Mouse (Mus musculus) monocyte, adult 5-6 weeks (primary cell): Measurements from ENCODE around the gene Gm10272. TPM values are rescaled to one million over a fixed set of nuclear protein-coding genes. Genes with fewer than 3 reads are reported as not detected.
"Not testable (repeated sequence)": the region's sequence is repeated elsewhere in the genome, so short reads cannot be mapped to it uniquely, and the experiment has no call there.

Source experiments
- ATAC-seq: fragments of 153-309, 156-312 bp; replicated peaks from 2 replicates; pipeline ENCODE4 v1.8.0; 2017; ENCODE audit warnings: mild to moderate bottlenecking; ENCODE audit not compliant: low TSS enrichment, insufficient number of reproducible peaks, severe bottlenecking, poor library complexity, low FRiP score
- total RNA-seq: library from RNA; stranded (forward); fragments of 200-1000, 200-491, 200-594 nt; gene quantifications from 3 replicates; pipeline ENCODE4 v1.2.3, GENCODE M21; 2017

Gene Gm10272
- total RNA-seq, 1 experiment from 2014 or later = not detected

DNA sequence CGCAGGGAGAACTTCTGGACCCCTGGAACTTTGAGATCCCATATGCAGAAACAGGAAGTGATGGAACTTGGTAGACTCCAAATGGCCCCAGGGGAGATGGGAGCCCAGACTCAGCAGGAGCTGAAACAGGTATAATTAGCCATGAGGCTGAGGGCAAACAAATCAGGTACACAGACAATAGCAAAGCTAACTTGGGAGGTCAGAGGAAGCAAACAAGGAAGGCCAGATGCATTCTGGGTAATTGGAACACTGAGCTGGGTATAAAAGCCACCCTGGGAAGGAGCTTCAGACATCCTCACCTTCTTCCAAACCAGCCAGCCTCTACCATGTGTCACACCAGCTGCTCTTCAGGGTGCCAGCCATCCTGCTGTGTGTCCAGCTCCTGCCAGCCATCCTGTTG is 13.9 kb downstream of the Gm10272 start, which contains the start of gene Krtap12-1:
TSS of gene Krtap12-1 (plus strand) at position 301 of the 400 bp plus-strand sequence.
- not testable (repeated sequence) for ATAC-seq

DNA sequence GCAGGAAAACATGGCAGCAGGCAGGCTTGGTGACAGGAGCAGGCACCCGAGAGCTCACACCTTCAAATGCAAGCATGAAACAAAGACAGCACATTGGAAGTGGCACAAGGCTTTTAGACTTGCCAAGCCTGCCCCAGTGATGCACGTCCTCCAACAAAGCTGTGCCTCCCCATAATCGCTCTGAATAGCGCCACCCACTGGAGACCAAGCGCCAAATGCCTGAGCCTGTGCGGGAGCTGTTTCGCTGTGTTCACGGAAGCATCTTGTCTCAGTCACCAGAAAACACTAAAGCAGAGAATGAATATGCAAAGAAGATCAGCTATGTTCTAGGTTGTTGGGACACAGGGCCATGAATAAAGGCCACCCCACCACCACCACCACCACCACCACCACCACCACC is 18.4 kb downstream of the Gm10272 start:
- no peak for ATAC-seq

DNA sequence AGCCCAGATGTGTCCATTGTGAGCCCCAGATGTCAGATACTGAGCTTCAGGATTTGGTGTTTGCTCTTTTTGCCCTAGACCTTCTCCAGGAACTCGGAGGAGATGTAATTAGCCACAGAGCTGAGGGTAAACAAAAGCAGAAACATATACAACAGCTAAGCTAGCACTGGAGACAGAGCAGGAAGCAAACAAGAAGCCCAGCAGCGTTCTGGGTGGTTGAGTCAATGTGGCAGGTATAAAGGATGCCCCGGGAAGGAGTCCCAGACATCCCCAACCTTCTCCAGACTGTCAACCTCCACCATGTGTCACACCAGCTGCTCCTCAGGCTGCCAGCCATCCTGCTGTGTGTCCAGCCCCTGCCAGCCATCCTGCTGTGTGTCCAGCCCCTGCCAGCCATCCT is 19.8 kb downstream of the Gm10272 start, which contains the start of gene Gm10100:
TSS of gene Gm10100 (plus strand) at position 301 of the 400 bp plus-strand sequence.
- ATAC-seq = no peak

DNA sequence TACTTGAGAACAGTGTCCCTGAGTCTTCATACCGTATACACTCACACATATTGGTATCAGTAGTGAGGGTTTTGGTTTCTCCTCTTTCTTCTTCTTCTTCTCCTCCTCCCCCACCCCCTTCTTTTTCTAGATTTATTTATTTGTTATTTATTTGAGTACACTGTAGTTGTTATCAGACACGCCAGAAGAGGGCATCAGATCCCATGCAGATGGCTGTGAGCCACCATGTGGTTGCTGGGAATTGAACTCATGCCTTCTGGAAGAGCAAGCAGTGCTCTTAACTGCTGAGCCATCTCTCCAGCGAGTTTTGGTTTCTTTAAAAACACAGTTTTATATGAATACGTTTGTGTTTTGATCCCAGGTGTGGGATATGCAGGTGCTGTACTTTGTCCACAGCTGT is 21.9 kb downstream of the Gm10272 start:
- no peak for ATAC-seq

DNA sequence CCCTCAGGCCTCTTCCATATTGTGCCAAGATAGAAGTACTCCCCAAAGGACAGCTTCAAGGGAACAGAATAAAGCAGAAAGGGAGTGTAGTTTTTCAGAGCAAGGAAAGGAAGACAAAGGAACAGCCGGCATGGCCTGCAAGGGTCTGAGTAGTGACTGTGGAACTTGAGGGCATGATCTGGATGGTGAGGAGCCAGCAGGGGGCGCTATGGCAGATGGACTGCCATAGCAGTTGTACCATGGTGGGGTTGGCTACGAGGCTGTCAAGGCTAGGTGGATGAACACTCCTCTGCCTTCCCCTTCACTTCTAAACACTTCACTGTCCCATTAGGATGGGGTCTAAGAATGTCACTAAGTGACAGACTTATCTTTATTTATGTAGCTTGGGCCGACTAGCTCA is 22.8 kb downstream of the Gm10272 start:
- no peak for ATAC-seq

DNA sequence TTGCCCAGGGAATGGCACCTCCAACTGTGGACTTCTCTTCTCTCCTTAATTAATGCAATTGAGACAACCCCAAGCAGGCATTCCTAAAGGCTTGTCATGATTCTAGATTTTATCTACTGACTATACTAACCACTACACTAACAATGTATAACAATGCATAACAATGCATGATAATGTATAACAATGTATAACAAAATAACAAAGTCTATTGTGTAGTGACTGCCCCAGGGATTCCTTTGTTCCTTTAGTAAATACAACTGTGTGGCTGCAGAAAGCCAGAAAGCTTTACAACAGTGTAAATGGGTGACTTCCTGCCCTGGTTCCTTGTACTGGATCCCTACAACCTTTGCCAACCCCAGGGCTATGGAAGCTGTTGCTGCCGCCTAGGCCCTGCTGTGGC is 29.5 kb downstream of the Gm10272 start:
- no peak for ATAC-seq

DNA sequence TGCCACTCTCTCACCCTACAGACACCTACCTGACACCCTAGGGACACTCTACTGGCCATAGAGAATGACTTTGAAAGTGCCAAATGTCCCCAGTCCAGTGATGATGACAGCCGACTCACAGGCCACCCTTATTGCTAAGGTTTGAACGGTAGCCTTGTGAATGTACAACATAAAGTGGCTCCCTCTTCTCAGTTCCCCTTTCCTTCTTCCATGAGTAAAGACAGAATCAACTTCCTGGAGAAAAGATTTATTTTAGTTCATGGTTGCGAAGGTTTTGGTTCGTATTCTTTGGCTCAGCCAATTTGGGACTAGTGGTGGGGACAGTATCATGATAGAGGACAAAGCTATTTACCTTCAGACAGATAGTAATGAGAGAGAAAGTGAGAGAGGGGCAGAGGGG is 32.5 kb downstream of the Gm10272 start:
- ATAC-seq = no peak

DNA sequence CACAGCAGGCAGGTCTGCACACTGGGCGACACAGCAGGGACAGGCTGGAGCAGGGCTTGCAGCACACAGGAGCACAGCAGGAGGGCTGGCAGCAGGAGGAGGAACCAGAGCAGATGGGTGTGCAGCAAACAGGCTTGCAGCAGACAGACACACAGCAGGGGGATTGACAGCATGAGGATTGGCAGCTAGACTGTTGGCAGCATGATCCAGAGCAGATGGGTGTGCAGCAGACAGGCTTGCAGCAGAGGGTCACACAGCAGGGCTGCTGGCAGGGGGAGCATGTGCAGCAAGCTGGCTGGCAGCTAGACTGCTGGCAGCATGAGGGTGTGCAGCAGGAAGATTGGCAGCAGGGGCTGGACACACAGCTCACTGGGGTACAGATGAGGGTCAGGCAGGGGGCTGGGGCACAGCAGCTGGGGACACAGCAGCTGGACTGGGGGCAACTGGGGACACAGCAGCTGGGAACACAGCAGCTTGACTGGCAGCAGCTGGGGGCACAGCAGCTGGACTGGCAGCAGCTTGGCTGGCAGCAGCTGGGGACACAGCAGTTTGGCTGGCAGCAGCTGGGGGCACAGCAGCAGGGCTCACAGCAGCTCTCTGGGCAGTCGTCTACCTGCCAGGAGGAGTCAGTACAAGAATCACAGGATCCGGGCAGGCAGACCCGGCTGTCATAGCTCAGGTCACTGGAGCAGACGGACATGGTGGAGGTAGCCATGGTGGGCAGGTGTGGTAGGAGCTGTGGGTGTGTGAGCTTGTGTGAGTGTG is 35.7 kb downstream of the Gm10272 start, which contains the start of gene Gm18596:
TSS of gene Gm18596 (minus strand) at position 715 of the 765 bp plus-strand sequence.
- ATAC-seq = not testable (repeated sequence)

DNA sequence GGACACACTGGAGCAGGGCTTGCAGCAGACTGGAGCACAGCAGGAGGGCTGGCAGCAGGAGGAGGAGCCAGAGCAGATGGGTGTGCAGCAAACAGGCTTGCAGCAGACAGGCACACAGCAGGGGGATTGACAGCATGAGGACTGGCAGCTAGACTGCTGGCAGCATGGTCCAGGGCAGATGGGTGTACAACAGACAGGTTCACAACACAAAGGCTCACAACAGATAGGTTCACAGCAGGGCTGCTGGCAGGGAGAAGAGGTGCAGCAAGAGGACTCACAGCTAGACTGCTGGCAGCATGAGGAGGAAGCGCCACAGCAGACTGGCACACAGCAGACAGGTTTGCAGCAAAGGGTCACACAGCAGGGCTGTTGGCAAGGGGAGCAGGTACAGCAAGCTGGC is 44.3 kb downstream of the Gm10272 start:
- ATAC-seq = not testable (repeated sequence)

DNA sequence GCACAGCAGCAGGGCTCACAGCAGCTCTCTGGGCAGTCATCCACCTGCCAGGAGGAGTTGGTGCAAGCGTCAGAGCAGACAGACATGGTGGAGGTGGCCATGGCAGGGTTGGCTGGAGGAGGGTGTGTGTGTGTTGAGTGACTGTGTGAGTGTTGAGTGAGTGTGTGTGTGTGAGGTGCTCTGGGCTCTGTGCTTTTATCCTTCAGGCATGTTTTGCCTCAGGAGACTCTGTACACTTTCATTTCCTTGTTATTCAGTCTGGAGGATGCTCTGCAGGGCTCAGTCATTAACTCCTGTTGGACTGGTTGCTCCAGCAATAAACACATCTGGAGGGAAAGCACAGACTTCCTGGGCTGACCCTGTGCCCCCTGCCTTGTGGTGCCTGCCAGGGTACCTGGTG is 44.8 kb downstream of the Gm10272 start, which contains the start of gene Gm9736:
TSS of gene Gm9736 (minus strand) at position 101 of the 400 bp plus-strand sequence.
- ATAC-seq = not testable (repeated sequence)

DNA sequence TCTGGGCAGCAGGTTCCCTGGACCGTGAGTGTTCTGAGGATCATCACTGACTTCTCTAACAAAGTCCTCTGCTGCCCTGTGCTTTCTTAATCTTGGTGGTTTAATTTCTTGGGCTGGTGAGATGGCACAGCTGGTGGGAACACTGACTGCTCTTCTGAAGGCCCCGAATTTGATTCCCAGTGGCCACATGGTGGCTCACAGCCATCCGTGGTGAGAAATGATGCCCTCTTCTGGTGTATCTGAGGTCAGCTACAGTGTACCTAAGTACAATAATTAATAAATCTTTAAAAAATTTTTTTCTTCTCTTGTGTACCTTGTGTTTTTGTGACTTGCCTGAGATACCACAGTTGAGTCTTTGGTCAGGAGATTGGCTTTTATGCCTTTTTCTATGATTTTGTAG is 45.9 kb downstream of the Gm10272 start:
- not testable (repeated sequence) for ATAC-seq

DNA sequence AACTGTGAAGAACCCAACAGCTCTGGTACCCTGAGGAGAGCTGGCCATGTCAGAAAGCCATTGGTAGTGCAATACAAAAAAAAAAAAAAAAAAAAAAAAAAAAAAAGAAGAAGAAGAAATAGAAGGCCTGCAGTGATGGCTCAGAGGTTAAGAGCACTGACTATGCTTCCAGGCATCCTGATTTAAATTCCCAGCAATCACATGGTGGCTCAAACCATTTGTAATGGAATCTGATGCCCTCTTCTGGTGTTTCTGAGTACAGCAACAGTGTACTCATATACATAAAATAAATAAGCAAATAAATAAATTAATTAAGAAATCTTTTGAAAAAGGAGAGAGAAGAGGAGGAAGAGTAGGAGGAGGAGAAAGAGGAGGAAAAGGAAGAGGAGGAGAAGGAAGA is 47.0 kb downstream of the Gm10272 start:
- ATAC-seq = no peak

Other genes starting within 250 kb of the Gm10272 start
- 24.9 to 35.4 TPM (median 27.8 TPM) in 3 replicates for gene Fam207a, start 190.8 kb upstream of the Gm10272 start, total RNA-seq
- 1,034 to 1,189 TPM (median 1,065 TPM) in 3 replicates for gene Itgb2, start 176.4 kb upstream of the Gm10272 start, total RNA-seq
- 79.9 to 128 TPM (median 104 TPM) in 3 replicates for gene Pttg1ip, start 124.9 kb upstream of the Gm10272 start, total RNA-seq
- gene Sumo3, start 100.5 kb upstream of the Gm10272 start, total RNA-seq = 84.2 to 128 TPM (median 126 TPM) in 3 replicates
- gene Gm49325, start 100.4 kb upstream of the Gm10272 start, total RNA-seq = 1.7 to 5.5 TPM in 2 of 3 replicates, not detected in the other
- 60.6 to 127 TPM (median 70.3 TPM) in 3 replicates for gene Ube2g2, start 84.4 kb upstream of the Gm10272 start, total RNA-seq
- not detected in 3 replicates for gene Tspear, start 20.1 kb upstream of the Gm10272 start, total RNA-seq
- not detected in 3 replicates for gene Gm19402, start 15.9 kb upstream of the Gm10272 start, total RNA-seq
- gene Gm9508, start 9.4 kb upstream of the Gm10272 start, total RNA-seq = not detected in 3 replicates
- not detected in 3 replicates for gene Gm10024, start 4.8 kb downstream of the Gm10272 start, total RNA-seq
- gene Gm10142, start 9.2 kb downstream of the Gm10272 start, total RNA-seq = not detected in 3 replicates
- not detected in 3 replicates for gene Krtap12-1, start 14.0 kb downstream of the Gm10272 start, total RNA-seq
- gene Gm10100, start 19.9 kb downstream of the Gm10272 start, total RNA-seq = not detected in 3 replicates
- gene Gm18596, start 36.0 kb downstream of the Gm10272 start, total RNA-seq = not detected in 3 replicates
- gene Gm9736, start 44.7 kb downstream of the Gm10272 start, total RNA-seq = not detected in 3 replicates
- not detected in 3 replicates for gene Gm3233, start 53.1 kb downstream of the Gm10272 start, total RNA-seq
- not detected in 3 replicates for gene Gm3238, start 64.7 kb downstream of the Gm10272 start, total RNA-seq
- not detected in 3 replicates for gene Gm7138, start 70.3 kb downstream of the Gm10272 start, total RNA-seq
- not detected in 3 replicates for gene Gm3250, start 75.9 kb downstream of the Gm10272 start, total RNA-seq
- gene Gm7137, start 81.6 kb downstream of the Gm10272 start, total RNA-seq = not detected in 3 replicates
- not detected in 3 replicates for gene Gm9639, start 88.5 kb downstream of the Gm10272 start, total RNA-seq
- gene Gm19668, start 92.5 kb downstream of the Gm10272 start, total RNA-seq = not detected in 3 replicates
- gene Gm9507, start 105.2 kb downstream of the Gm10272 start, total RNA-seq = not detected in 3 replicates
- not detected in 3 replicates for gene Gm2696, start 108.1 kb downstream of the Gm10272 start, total RNA-seq
- gene Krtap10-4, start 120.5 kb downstream of the Gm10272 start, total RNA-seq = not detected in 3 replicates
- gene Krtap10-10, start 129.3 kb downstream of the Gm10272 start, total RNA-seq = not detected in 3 replicates
- not detected in 3 replicates for gene Gm36176, start 140.2 kb downstream of the Gm10272 start, total RNA-seq
- gene Gm10318, start 146.2 kb downstream of the Gm10272 start, total RNA-seq = not detected in 3 replicates
- not detected in 3 replicates for gene Gm3285, start 155.3 kb downstream of the Gm10272 start, total RNA-seq
- gene Lrrc3, start 195.9 kb downstream of the Gm10272 start, total RNA-seq = not detected in 3 replicates